In the genomic region with DNA sequence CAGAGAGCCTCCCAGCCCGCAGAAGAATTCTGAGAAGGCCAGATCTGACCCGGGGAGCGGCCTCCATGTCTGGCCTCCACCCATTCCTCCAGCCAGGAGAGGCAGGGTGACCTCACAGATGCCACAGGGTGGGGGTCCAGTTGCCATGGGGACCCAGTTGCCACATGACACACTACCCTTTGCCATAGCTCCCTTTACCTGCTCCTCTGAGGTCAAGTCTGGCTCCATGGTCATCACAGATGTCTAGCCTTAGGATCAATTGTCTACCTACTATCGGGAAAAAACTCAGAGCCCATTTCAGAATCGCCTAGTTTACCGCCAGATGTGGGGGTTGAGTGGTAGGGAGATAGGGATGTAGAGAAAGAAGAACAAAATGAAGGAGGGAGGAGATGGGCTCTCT, we compare ENCODE assay signal across 13 mouse cellular contexts. TPM values are rescaled to one million over a fixed set of nuclear protein-coding genes. Genes with fewer than 3 reads are reported as not detected.
A peak's percentile ranks its signal among the peaks of the same experiment; 100 is the strongest.
DNase-seq lines count a peak whose midpoint lies in the region; ATAC-seq and TF ChIP-seq lines count a peak whose summit lies in the region.
"Had no signal": no experiment of that assay in that cellular context is flagged by ENCODE, and none has a peak within 500 bp of the region (broad histone marks: within the 10 kb centered on the region; RNA-seq: fewer than 3 reads in every experiment).

TSS of gene Tmem270 (minus strand) at position 101 of the 400 bp plus-strand sequence.

- H3K4me2 ChIP-seq in hindbrain, embryonic 15.5 days = no peak within 1 kb of the TSS
- no peak within 1 kb of the TSS for H3K4me2 ChIP-seq in hindbrain, embryonic 16.5 days (ENCODE audit: low read length)
- no peak within 1 kb of the TSS for H3K4me2 ChIP-seq in lung, embryonic 14.5 days
- no peak within 1 kb of the TSS for H3K4me2 ChIP-seq in lung, postnatal 0 days (replicated peaks; ENCODE audit: low read depth, low read length)
- no peak within 1 kb of the TSS for H3K4me2 ChIP-seq in embryonic facial prominence, embryonic 11.5 days (ENCODE audit: low read depth, low read length)
- no peak within 1 kb of the TSS for H3K4me2 ChIP-seq in intestine, embryonic 16.5 days (ENCODE audit: low read depth, low read length)
- H3K4me2 ChIP-seq: embryonic facial prominence, embryonic 12.5 days; heart, embryonic 13.5 days had no signal

- H3K27me3 ChIP-seq in hindbrain, embryonic 15.5 days = no peaks in the 10 kb centered on the region
- H3K27me3 ChIP-seq in hindbrain, embryonic 16.5 days (replicated peaks; ENCODE audit: control insufficient read depth, insufficient read depth, low read length) = no peaks in the 10 kb centered on the region
- H3K27me3 ChIP-seq in lung, embryonic 14.5 days (ENCODE audit: insufficient read depth, low read length) = no peaks in the 10 kb centered on the region
- H3K27me3 ChIP-seq in lung, postnatal 0 days (replicated peaks; ENCODE audit: insufficient read depth, low read length) = no peaks in the 10 kb centered on the region
- no peaks in the 10 kb centered on the region for H3K27me3 ChIP-seq in embryonic facial prominence, embryonic 11.5 days (ENCODE audit: control insufficient read depth, insufficient read depth, low read length)
- no peaks in the 10 kb centered on the region for H3K27me3 ChIP-seq in intestine, embryonic 16.5 days (replicated peaks; ENCODE audit: control insufficient read depth, insufficient read depth, low read length)

- no peak within 1 kb of the TSS for H3K27ac ChIP-seq in hindbrain, embryonic 15.5 days (replicated peaks)
- no peak within 1 kb of the TSS for H3K27ac ChIP-seq in hindbrain, embryonic 16.5 days (ENCODE audit: low read depth, low read length)
- no peak within 1 kb of the TSS for H3K27ac ChIP-seq in lung, embryonic 14.5 days (ENCODE audit: low read depth)
- no peak within 1 kb of the TSS for H3K27ac ChIP-seq in lung, postnatal 0 days (ENCODE audit: low read length)
- no peak within 1 kb of the TSS for H3K27ac ChIP-seq in embryonic facial prominence, embryonic 11.5 days (replicated peaks; ENCODE audit: low read depth, low read length)
- H3K27ac ChIP-seq in intestine, embryonic 16.5 days (ENCODE audit: low read length) = peak within 1 kb of the TSS; percentile 44; the same call in 1 of the 2 replicates
- H3K27ac ChIP-seq: embryonic facial prominence, embryonic 12.5 days; heart, embryonic 13.5 days; left cerebral cortex, adult 2 months had no signal

- WGBS in hindbrain, embryonic 15.5 days = 74% methylated on average over 6 of the region's 6 CpGs
- 70% methylated on average over 6 of the region's 6 CpGs for WGBS in hindbrain, embryonic 16.5 days
- WGBS in lung, embryonic 14.5 days = 84% methylated on average over 6 of the region's 6 CpGs
- 77% methylated on average over 6 of the region's 6 CpGs for WGBS in lung, postnatal 0 days
- WGBS in embryonic facial prominence, embryonic 11.5 days = 78% methylated on average over 6 of the region's 6 CpGs
- 81% methylated on average over 6 of the region's 6 CpGs for WGBS in intestine, embryonic 16.5 days

- no peak for TF ChIP-seq EP300 in lung, postnatal 0 days (IDR thresholded peaks at IDR 0.05)

- TF ChIP-seq CTCF in lung, embryonic 14.5 days (IDR thresholded peaks at IDR 0.05; ENCODE audit: low read depth) = no peak
- TF ChIP-seq CTCF in lung, postnatal 0 days (IDR thresholded peaks at IDR 0.05) = no peak

- H3K36me3 ChIP-seq in hindbrain, embryonic 15.5 days = no peaks in the 10 kb centered on the region
- no peaks in the 10 kb centered on the region for H3K36me3 ChIP-seq in hindbrain, embryonic 16.5 days (ENCODE audit: control insufficient read depth, insufficient read depth, low read length)
- no peaks in the 10 kb centered on the region for H3K36me3 ChIP-seq in lung, embryonic 14.5 days (ENCODE audit: insufficient read depth)
- no peaks in the 10 kb centered on the region for H3K36me3 ChIP-seq in lung, postnatal 0 days (ENCODE audit: insufficient read depth, low read length)
- H3K36me3 ChIP-seq in embryonic facial prominence, embryonic 11.5 days (replicated peaks; ENCODE audit: control insufficient read depth, insufficient read depth, low read depth, low read length) = no peaks in the 10 kb centered on the region
- H3K36me3 ChIP-seq in intestine, embryonic 16.5 days (ENCODE audit: control insufficient read depth, insufficient read depth, low read length) = no peaks in the 10 kb centered on the region
- H3K36me3 ChIP-seq: embryonic facial prominence, embryonic 12.5 days; heart, embryonic 13.5 days had no signal

- H3K9ac ChIP-seq in hindbrain, embryonic 15.5 days = no peak within 1 kb of the TSS
- no peak within 1 kb of the TSS for H3K9ac ChIP-seq in hindbrain, embryonic 16.5 days (ENCODE audit: low read depth, low read length)
- H3K9ac ChIP-seq in lung, embryonic 14.5 days = no peak within 1 kb of the TSS
- H3K9ac ChIP-seq in lung, postnatal 0 days (replicated peaks; ENCODE audit: low read depth) = no peak within 1 kb of the TSS
- H3K9ac ChIP-seq in embryonic facial prominence, embryonic 11.5 days (replicated peaks; ENCODE audit: low read length) = 0 out of 2 replicates have a peak within 1 kb of the TSS, but pooled peaks have one; percentile 22
- H3K9ac ChIP-seq in intestine, embryonic 16.5 days (ENCODE audit: low read depth, low read length) = no peak within 1 kb of the TSS
- H3K9ac ChIP-seq: embryonic facial prominence, embryonic 12.5 days had no signal

- no peak within 1 kb of the TSS for H3K4me3 ChIP-seq in hindbrain, embryonic 15.5 days
- no peak within 1 kb of the TSS for H3K4me3 ChIP-seq in hindbrain, embryonic 16.5 days (ENCODE audit: low read length)
- no peak within 1 kb of the TSS for H3K4me3 ChIP-seq in lung, embryonic 14.5 days (ENCODE audit: low read depth, low read length)
- no peak within 1 kb of the TSS for H3K4me3 ChIP-seq in lung, postnatal 0 days (ENCODE audit: low read depth, low read length)
- H3K4me3 ChIP-seq in embryonic facial prominence, embryonic 11.5 days (ENCODE audit: low read depth, low read length) = no peak within 1 kb of the TSS
- H3K4me3 ChIP-seq in intestine, embryonic 16.5 days (ENCODE audit: low read length) = no peak within 1 kb of the TSS
- H3K4me3 ChIP-seq: embryonic facial prominence, embryonic 12.5 days; erythroblast, embryonic 14.5 days; heart, embryonic 13.5 days; left cerebral cortex, adult 2 months had no signal

- H3K4me1 ChIP-seq in hindbrain, embryonic 15.5 days (replicated peaks) = peaks cover 6% of the 10 kb centered on the region; the same call in 1 of the 2 replicates
- H3K4me1 ChIP-seq in hindbrain, embryonic 16.5 days (ENCODE audit: control insufficient read depth, insufficient read depth, low read depth, low read length) = no peaks in the 10 kb centered on the region
- no peaks in the 10 kb centered on the region for H3K4me1 ChIP-seq in lung, embryonic 14.5 days (ENCODE audit: insufficient read depth)
- no peaks in the 10 kb centered on the region for H3K4me1 ChIP-seq in lung, postnatal 0 days (ENCODE audit: insufficient read depth, low read depth, low read length)
- no peaks in the 10 kb centered on the region for H3K4me1 ChIP-seq in embryonic facial prominence, embryonic 11.5 days (ENCODE audit: control insufficient read depth, insufficient read depth, low read length)
- H3K4me1 ChIP-seq in intestine, embryonic 16.5 days (ENCODE audit: control insufficient read depth, insufficient read depth, low read length) = no peaks in the 10 kb centered on the region
- H3K4me1 ChIP-seq: embryonic facial prominence, embryonic 12.5 days had no signal

- no peaks in the 10 kb centered on the region for H3K9me3 ChIP-seq in hindbrain, embryonic 15.5 days
- no peaks in the 10 kb centered on the region for H3K9me3 ChIP-seq in hindbrain, embryonic 16.5 days (ENCODE audit: control insufficient read depth, low read length)
- no peaks in the 10 kb centered on the region for H3K9me3 ChIP-seq in lung, embryonic 14.5 days (ENCODE audit: low read depth, low read length)
- H3K9me3 ChIP-seq in lung, postnatal 0 days (ENCODE audit: low read length) = no peaks in the 10 kb centered on the region
- no peaks in the 10 kb centered on the region for H3K9me3 ChIP-seq in embryonic facial prominence, embryonic 11.5 days (replicated peaks; ENCODE audit: control insufficient read depth, low read length)
- no peaks in the 10 kb centered on the region for H3K9me3 ChIP-seq in intestine, embryonic 16.5 days (ENCODE audit: control insufficient read depth, low read length)
- H3K9me3 ChIP-seq: embryonic facial prominence, embryonic 12.5 days; heart, embryonic 13.5 days had no signal

- DNase-seq in lung, embryonic 14.5 days = no peak
- no peak for DNase-seq in lung, postnatal 0 days (ENCODE audit: low spot score)
- no peak for DNase-seq in embryonic facial prominence, embryonic 11.5 days (ENCODE audit: low spot score)
- DNase-seq in spleen, postnatal 10 days (ENCODE audit: low spot score in 2 of 2) = no peak

- peak; percentile 27; the same call in 1 of the 2 replicates for ATAC-seq in hindbrain, embryonic 15.5 days (ENCODE audit: low FRiP score, low read depth)
- no peak for ATAC-seq in hindbrain, embryonic 16.5 days
- ATAC-seq in lung, embryonic 14.5 days (ENCODE audit: insufficient read depth) = peak; percentile 21; the same call in 1 of the 2 replicates
- no peak for ATAC-seq in lung, postnatal 0 days
- no peak for ATAC-seq in embryonic facial prominence, embryonic 11.5 days (replicated peaks; ENCODE audit: insufficient number of reproducible peaks, low FRiP score, low TSS enrichment, low read depth)
- no peak for ATAC-seq in intestine, embryonic 16.5 days

RNA-seq across cellular contexts. Expression of gene Tmem270, which starts in this region (rescaled TPM):
- polyA plus RNA-seq in hindbrain, embryonic 15.5 days (2015; fragmentation: Nextera tagmentation; extraction: Ambion mirVana) = not detected in 2 replicates
- not detected in 2 replicates for polyA plus RNA-seq in hindbrain, embryonic 16.5 days (2015; fragmentation: Nextera tagmentation; extraction: Ambion mirVana)
- not detected in 2 replicates for polyA plus RNA-seq in lung, embryonic 14.5 days (2014; fragmentation: Nextera tagmentation; extraction: Ambion mirVana)
- polyA plus RNA-seq in lung, postnatal 0 days (2015; fragmentation: Nextera tagmentation; extraction: Ambion mirVana) = not detected in 2 replicates
- polyA plus RNA-seq in embryonic facial prominence, embryonic 11.5 days (2014; fragmentation: Nextera tagmentation; extraction: Ambion mirVana) = not detected in 2 replicates
- polyA plus RNA-seq in intestine, embryonic 16.5 days (2015; fragmentation: Nextera tagmentation; extraction: Ambion mirVana) = not detected in 2 replicates
- polyA plus RNA-seq: embryonic facial prominence, embryonic 12.5 days; forebrain, embryonic 16.5 days; heart, embryonic 13.5 days; limb, embryonic 14.5 days had no signal

Comparison
In these comparisons a context has a peak if more than half of its experiments do, and no peak if none do; other contexts are left out.
1. Peak in ATAC-seq in hindbrain, embryonic 15.5 days; RNA of the gene not detected or under 1 TPM.
2. Peak in ATAC-seq in lung, embryonic 14.5 days; RNA of the gene not detected or under 1 TPM.